Mouse (Mus musculus) megakaryocyte, embryonic 14.5 days (primary cell): ENCODE data around the gene Gm20479. TPM values are rescaled to one million over a fixed set of nuclear protein-coding genes. Genes with fewer than 3 reads are reported as not detected.

Experiments
- H3K27me3 ChIP-seq: replicated peaks from 2 replicates; pipeline ENCODE3; 2012; ENCODE audit warnings: inconsistent platforms
- H3K36me3 ChIP-seq: replicated peaks from 2 replicates; pipeline ENCODE3; 2012; ENCODE audit warnings: low read length, inconsistent platforms, mixed read lengths
- H3K4me1 ChIP-seq: 2 replicates; pipeline ENCODE4 v1.6.1; 2012; ENCODE audit warnings: inconsistent platforms
- H3K4me3 ChIP-seq: replicated peaks from 2 replicates; pipeline ENCODE3; 2012; ENCODE audit warnings: moderate library complexity, mild to moderate bottlenecking, inconsistent platforms
- H3K9me3 ChIP-seq: 2 replicates; pipeline ENCODE4 v1.6.1; 2012; ENCODE audit warnings: inconsistent platforms
- FLI1 ChIP-seq: IDR thresholded peaks from 2 replicates; pipeline ENCODE4 v1.6.1; 2012; ENCODE audit warnings: low read length, inconsistent platforms, mixed read lengths
- GATA1 ChIP-seq: IDR thresholded peaks from 3 replicates; pipeline ENCODE4 v1.6.1; 2012; ENCODE audit warnings: mixed read lengths, low read length, inconsistent platforms, borderline replicate concordance
- polyA plus RNA-seq: library from polyadenylated mRNA; stranded (reverse); fragments of >175 nt; gene quantifications from 2 replicates; pipeline ENCODE4 v1.2.3, GENCODE M21; 2012; ENCODE audit warnings: low replicate concordance; ENCODE audit not compliant: insufficient read depth

Gm20479 gene
- polyA plus RNA-seq, 1 experiment: 1.4 TPM

GRCm38 (mm10) chr7:27323001-27323400, 34.2 kb downstream of the Gm20479 start:
- H3K4me3 ChIP-seq: no peak overlapping the region
- peaks cover 79% of the 10 kb centered on the region for H3K27me3 ChIP-seq
- H3K36me3 ChIP-seq: no peaks in the 10 kb centered on the region
- H3K4me1 ChIP-seq: peaks cover 26% of the 10 kb centered on the region
- TF ChIP-seq GATA1 (no peak), FLI1 (no peak)
- H3K9me3 ChIP-seq: peaks cover 9% of the 10 kb centered on the region; the same call in 1 of the 2 replicates

GRCm38 (mm10) chr7:27322291-27322690, 34.9 kb downstream of the Gm20479 start:
- TF ChIP-seq GATA1: no peak
- Histone ChIP-seq H3K4me1 (peaks cover 26% of the 10 kb centered on the region), H3K27me3 (peaks cover 71% of the 10 kb centered on the region), H3K4me3 (no peak overlapping the region), H3K9me3 (peaks cover 5% of the 10 kb centered on the region; the same call in 1 of the 2 replicates), H3K36me3 (no peaks in the 10 kb centered on the region)

- H3K4me1 ChIP-seq: peaks cover 12% of the 10 kb centered on the region
- no peaks in the 10 kb centered on the region for H3K36me3 ChIP-seq
- H3K27me3 ChIP-seq: peaks cover 44% of the 10 kb centered on the region
- TF ChIP-seq FLI1 (no peak), GATA1 (no peak)
- H3K4me3 ChIP-seq: no peak overlapping the region
- H3K9me3 ChIP-seq: peaks cover 8% of the 10 kb centered on the region
Measured at GRCm38 (mm10) chr7:27319411-27319810, 37.8 kb downstream of the Gm20479 start.

DNA sequence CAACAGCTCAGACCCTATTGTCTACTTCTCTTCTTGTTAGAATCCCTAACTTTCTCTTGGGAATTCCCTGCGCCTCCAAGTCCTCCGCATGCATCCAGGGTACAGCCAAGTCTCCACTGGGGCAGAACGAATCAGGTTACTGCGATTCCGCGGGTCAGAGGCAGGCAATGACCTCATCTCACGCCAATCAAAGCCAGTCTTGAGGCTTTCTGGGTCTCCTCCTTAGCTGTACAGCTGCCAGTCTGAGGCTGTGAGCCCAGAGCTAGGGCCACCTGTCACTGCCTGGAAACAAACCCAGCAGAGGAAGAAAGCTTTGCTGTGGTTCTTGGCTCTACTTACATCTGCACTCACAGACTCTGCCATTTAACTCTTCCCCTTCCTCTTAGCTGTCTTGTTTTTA, 41.3 kb downstream of the Gm20479 start:
- H3K36me3 ChIP-seq: no peaks in the 10 kb centered on the region
- peaks cover 25% of the 10 kb centered on the region for H3K9me3 ChIP-seq
- no peak overlapping the region for H3K4me3 ChIP-seq
- no peak for TF ChIP-seq FLI1
- no peak for TF ChIP-seq GATA1
- H3K4me1 ChIP-seq: peaks cover 2% of the 10 kb centered on the region
- H3K27me3 ChIP-seq: peaks cover 24% of the 10 kb centered on the region

DNA sequence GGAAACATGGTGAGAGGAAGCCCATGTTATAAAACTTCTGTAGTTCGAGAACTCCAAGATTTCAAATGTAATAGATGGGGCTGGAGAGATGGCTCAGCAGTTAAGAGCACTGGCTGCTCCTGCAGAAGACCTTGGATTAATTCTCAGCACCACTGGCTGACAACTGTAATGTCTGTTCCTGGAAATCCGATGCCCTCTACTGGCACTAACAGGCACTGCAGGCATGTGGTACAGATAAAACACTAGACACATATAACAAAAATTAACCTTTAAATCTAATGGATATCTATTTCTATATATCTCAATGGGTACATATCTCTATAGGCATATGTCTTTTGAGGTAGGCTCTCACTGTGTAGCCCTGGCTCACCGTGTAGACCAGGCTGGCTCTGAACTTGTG, 42.8 kb downstream of the Gm20479 start:
- Histone ChIP-seq H3K4me3 (no peak overlapping the region), H3K36me3 (no peaks in the 10 kb centered on the region), H3K4me1 (peaks cover 13% of the 10 kb centered on the region), H3K9me3 (peaks cover 25% of the 10 kb centered on the region), H3K27me3 (peaks cover 29% of the 10 kb centered on the region)
- TF ChIP-seq FLI1 (no peak), GATA1 (no peak)

DNA sequence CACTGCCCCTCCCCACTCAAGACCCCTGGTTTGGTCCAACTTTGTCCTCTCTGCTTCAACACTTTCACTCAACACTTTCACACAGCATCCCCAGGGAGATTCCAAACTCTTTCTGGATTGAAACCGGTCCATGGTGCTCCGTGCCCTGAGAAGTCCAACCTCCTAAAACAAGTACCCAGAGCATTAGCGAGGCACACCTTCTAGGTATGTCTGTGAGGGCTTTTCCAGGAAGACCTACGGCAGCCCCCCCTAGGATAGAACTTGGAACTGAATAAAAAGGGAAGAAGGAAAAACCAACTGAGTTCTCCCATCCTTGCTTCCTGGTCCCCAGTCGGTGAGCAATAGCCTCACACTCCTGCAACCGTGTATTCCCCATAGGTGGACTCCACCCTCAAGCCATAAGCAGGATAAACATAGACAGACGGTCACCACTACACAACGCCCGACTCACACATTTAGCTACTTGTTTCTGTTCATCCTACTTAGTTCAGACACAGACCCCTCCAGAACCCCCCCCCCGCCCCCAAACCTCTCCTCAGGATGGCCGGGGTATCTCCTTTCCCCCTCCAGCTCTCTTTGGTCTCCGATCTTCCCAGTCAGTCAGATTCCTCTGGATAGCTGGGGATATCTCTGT, 45.5 kb downstream of the Gm20479 start:
- Histone ChIP-seq H3K27me3 (peaks cover 33% of the 10 kb centered on the region), H3K36me3 (no peaks in the 10 kb centered on the region), H3K4me3 (no peak overlapping the region), H3K4me1 (peaks cover 23% of the 10 kb centered on the region), H3K9me3 (peaks cover 25% of the 10 kb centered on the region)
- TF ChIP-seq FLI1: no peak
- no peak for TF ChIP-seq GATA1

- H3K4me1 ChIP-seq: peaks cover 23% of the 10 kb centered on the region
- peaks cover 22% of the 10 kb centered on the region for H3K9me3 ChIP-seq
- no peaks in the 10 kb centered on the region for H3K36me3 ChIP-seq
- H3K27me3 ChIP-seq: peaks cover 34% of the 10 kb centered on the region
- TF ChIP-seq FLI1: no peak
- TF ChIP-seq GATA1: no peak
- no peak overlapping the region for H3K4me3 ChIP-seq
Measured at GRCm38 (mm10) chr7:27310996-27311535, 46.2 kb downstream of the Gm20479 start.

DNA sequence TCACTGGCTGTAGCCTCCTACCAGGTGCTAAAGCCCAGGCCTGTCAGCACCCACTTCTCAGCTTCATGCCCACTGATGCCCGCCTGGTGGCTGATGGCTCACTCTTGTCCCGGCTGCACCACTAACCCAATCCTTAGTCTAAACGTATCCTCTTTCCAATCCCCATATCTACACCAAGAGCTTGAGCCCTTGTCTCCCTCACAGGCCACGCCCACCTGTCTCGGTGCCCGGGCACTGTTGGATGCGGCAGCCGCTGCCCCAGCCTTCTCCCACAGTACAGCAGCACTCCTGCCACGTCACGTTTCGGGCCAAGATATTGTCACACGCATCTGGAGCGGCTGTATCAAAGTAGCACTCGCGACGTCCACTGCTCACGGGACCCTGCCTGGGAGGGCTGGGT, 46.9 kb downstream of the Gm20479 start:
- H3K4me3 ChIP-seq: peak overlapping the region; percentile 73
- no peak for TF ChIP-seq FLI1
- TF ChIP-seq GATA1: no peak
- peaks cover 23% of the 10 kb centered on the region for H3K4me1 ChIP-seq

GRCm38 (mm10) chr7:27309832-27310231, 47.4 kb downstream of the Gm20479 start:
- TF ChIP-seq FLI1: no peak
- TF ChIP-seq GATA1: no peak
- Histone ChIP-seq H3K4me3 (no peak overlapping the region), H3K27me3 (peaks cover 42% of the 10 kb centered on the region), H3K9me3 (peaks cover 19% of the 10 kb centered on the region), H3K36me3 (no peaks in the 10 kb centered on the region), H3K4me1 (peaks cover 23% of the 10 kb centered on the region)

More for the DNA sequence above, 46.9 kb downstream of the Gm20479 start:
- Histone ChIP-seq H3K9me3 (peaks cover 19% of the 10 kb centered on the region), H3K27me3 (peaks cover 38% of the 10 kb centered on the region), H3K36me3 (no peaks in the 10 kb centered on the region)

- peaks cover 13% of the 10 kb centered on the region for H3K9me3 ChIP-seq
- no peaks in the 10 kb centered on the region for H3K36me3 ChIP-seq
- H3K27me3 ChIP-seq: peaks cover 45% of the 10 kb centered on the region
- TF ChIP-seq FLI1 (no peak), GATA1 (no peak)
- H3K4me3 ChIP-seq: peak overlapping the region; percentile 87
- H3K4me1 ChIP-seq: peaks cover 23% of the 10 kb centered on the region
Measured at GRCm38 (mm10) chr7:27308821-27309549, 48.2 kb downstream of the Gm20479 start.
